In the genomic region with DNA sequence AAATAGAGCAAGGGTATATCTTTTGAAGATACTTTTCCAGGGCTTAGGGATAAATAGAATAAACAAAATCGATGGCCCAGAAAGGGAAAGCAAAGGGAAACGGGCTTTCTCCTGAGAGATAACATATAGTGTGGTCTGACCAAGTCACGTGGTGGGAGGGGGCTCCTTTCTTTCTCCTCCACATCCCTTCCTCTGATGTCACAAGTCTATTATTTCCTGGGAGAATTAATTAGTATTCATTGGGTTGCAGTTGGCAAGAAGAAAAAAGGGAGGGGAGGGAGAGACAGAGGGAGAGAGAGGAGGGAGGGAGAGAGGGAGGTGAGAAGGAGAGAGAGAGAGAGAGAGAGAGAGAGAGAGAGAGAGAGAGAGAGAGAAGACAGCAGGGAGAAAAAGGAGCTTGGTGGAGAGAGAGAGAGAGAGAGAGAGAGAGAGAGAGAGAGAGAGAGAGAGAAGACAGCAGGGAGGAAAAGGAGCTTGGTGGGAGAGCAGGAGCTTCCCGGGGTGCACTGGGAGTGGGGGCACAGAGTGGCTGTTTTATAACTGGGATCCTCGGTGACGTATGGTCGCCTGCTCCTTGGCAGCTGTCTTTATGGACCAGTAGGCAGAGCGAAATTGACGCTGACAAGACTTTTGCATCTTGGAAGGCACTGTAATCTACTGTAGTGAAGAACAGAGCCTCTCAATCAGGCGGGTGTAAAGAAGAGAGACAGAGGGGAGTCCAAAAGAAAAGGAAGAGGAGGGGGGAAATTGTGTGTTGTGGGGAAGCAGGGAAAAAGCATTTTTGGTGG, we compare ENCODE assay signal across 8 mouse cellular contexts.
DNase-seq lines count a peak whose midpoint lies in the region; ATAC-seq and TF ChIP-seq lines count a peak whose summit lies in the region.

No protein-coding gene starts in this region.

- H3K27me3 ChIP-seq in heart, postnatal 0 days (ENCODE audit: control insufficient read depth, insufficient read depth, low read length): no peaks in the 10 kb centered on the region

- peak overlapping the region; percentile 48 for H3K4me2 ChIP-seq in heart, postnatal 0 days (ENCODE audit: low read depth, low read length)

- H3K9ac ChIP-seq in heart, postnatal 0 days (replicated peaks; ENCODE audit: low read depth, low read length): no peak overlapping the region

- TF ChIP-seq EP300 in heart, postnatal 0 days (IDR thresholded peaks at IDR 0.05; ENCODE audit: low read depth): no peak

- H3K9me3 ChIP-seq in heart, postnatal 0 days (replicated peaks; ENCODE audit: control insufficient read depth, low read length): no peaks in the 10 kb centered on the region

- 23% methylated on average over 10 of the region's 10 CpGs for WGBS in heart, postnatal 0 days

- TF ChIP-seq CTCF in heart, postnatal 0 days (IDR thresholded peaks at IDR 0.05; ENCODE audit: low read depth): no peak

- no peaks in the 10 kb centered on the region for H3K36me3 ChIP-seq in heart, postnatal 0 days (replicated peaks; ENCODE audit: control insufficient read depth, insufficient read depth, low read length)

- H3K4me3 ChIP-seq in heart, postnatal 0 days (ENCODE audit: low read depth, low read length): peak overlapping the region; percentile 22

- DNase-seq in kidney, postnatal 10 days: peak; percentile 5
- no peak for DNase-seq in kidney, postnatal 4 days
- DNase-seq in cerebellum, postnatal 25 days: peak; percentile 67
- DNase-seq in heart, postnatal 0 days (ENCODE audit: low spot score): no peak
- DNase-seq in left cerebral cortex, postnatal 4 days: peak; percentile 71
- peak; percentile 48 for DNase-seq in right cerebral cortex, postnatal 14 days
- DNase-seq in kidney, adult 8-10 months: no peak

- intact Hi-C loops in left cerebral cortex, postnatal 4 days (cut with DNase I): loop anchor here (5.0 kb wide), 2 partner anchors 107 to 172 kb away; a partner anchor contains a TSS

- no peaks in the 10 kb centered on the region for H3K4me1 ChIP-seq in heart, postnatal 0 days (ENCODE audit: control insufficient read depth, insufficient read depth)

- ATAC-seq in heart, postnatal 0 days (ENCODE audit: insufficient read depth, low read depth): no peak
- no peak for ATAC-seq in erythroblast, adult 5-6 weeks (replicated peaks; ENCODE audit: low FRiP score, poor library complexity, severe bottlenecking)

- no peak overlapping the region for H3K27ac ChIP-seq in heart, postnatal 0 days (ENCODE audit: low read depth)

Comparison
In these comparisons a context has a peak if more than half of its experiments do, and no peak if none do; other contexts are left out.
1. DNase-seq: peak in kidney, postnatal 10 days (single experiment), cerebellum, postnatal 25 days (2 of 2), left cerebral cortex, postnatal 4 days (single experiment) and right cerebral cortex, postnatal 14 days (single experiment); none in kidney, postnatal 4 days (0 of 2), heart, postnatal 0 days (single experiment) and kidney, adult 8-10 months (0 of 2).